Mouse (Mus musculus): ENCODE measurements at regions not wholly inside any gene's neighbourhood (a gene's known extent, or its start where the extent isn't known, plus 50 kb on each side); places are given as distances from the start of the nearest gene placed in this dataset.

DNA sequence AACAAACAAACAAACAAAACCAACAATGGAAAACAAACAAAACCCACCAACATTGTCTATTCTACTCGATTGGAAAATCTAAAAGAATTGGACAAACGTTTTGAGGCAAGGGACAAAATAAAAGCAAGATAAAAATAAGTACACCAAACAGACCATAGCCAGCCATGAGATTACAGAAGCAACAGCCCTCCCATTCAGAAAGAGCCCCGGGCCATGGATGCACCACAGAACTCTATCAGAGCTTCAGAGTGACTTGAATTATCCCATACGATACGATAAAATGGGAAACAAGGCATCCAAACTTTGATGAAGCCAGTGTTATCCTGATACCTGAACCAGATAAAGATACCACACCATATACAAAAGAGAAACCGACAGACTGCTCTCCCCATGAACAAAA, 68.7 kb downstream of the Npepl1 start:
- no peaks in the 10 kb centered on the region for H3K27me3 ChIP-seq (ENCODE audit: control insufficient read depth, insufficient read depth, low read length)
- no peak for DNase-seq
- H3K27ac ChIP-seq (ENCODE audit: insufficient read depth, low read length), result no peak overlapping the region
- H3K4me3 ChIP-seq (replicated peaks; ENCODE audit: insufficient read depth, low read depth, low read length), result no peak overlapping the region
- no peaks in the 10 kb centered on the region for H3K4me1 ChIP-seq (ENCODE audit: control insufficient read depth, insufficient read depth, low read length)
- TF ChIP-seq CTCF (IDR thresholded peaks at IDR 0.05; ENCODE audit: borderline replicate concordance, insufficient read depth, low read depth, low read length) (no peak), POLR2A (IDR thresholded peaks at IDR 0.05; ENCODE audit: borderline replicate concordance, insufficient read depth, low read length) (no peak)
- 83% methylated on average over 6 of the region's 6 CpGs for WGBS

DNA sequence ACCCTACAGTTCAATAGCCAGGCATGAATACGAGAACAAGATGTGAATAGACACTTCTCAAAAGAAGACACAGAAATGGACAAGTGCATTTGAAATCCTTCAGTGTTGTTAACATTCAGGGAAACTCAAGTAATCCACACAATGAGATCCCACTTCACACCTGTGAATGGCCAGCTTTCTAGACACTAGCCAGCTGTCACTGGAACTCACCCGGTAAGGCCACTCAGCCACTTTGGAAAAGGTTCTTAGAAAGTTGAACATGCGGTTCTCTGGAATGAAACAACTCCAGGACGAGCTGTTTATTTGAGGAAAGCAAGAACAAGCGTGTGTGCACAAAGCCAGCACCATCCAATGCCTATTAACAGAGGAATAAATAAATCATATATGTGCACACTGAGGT, 74.6 kb downstream of the Npepl1 start:
- no peak overlapping the region for H3K27ac ChIP-seq (ENCODE audit: insufficient read depth, low read length)
- H3K27me3 ChIP-seq (ENCODE audit: control insufficient read depth, insufficient read depth, low read length), result no peaks in the 10 kb centered on the region
- no peak for DNase-seq
- TF ChIP-seq POLR2A (IDR thresholded peaks at IDR 0.05; ENCODE audit: borderline replicate concordance, insufficient read depth, low read length) (no peak), CTCF (IDR thresholded peaks at IDR 0.05; ENCODE audit: borderline replicate concordance, insufficient read depth, low read depth, low read length) (no peak)
- WGBS, result 79% methylated on average over 5 of the region's 5 CpGs
- H3K4me3 ChIP-seq (replicated peaks; ENCODE audit: insufficient read depth, low read depth, low read length), result no peak overlapping the region
- H3K4me1 ChIP-seq (ENCODE audit: control insufficient read depth, insufficient read depth, low read length), result no peaks in the 10 kb centered on the region

DNA sequence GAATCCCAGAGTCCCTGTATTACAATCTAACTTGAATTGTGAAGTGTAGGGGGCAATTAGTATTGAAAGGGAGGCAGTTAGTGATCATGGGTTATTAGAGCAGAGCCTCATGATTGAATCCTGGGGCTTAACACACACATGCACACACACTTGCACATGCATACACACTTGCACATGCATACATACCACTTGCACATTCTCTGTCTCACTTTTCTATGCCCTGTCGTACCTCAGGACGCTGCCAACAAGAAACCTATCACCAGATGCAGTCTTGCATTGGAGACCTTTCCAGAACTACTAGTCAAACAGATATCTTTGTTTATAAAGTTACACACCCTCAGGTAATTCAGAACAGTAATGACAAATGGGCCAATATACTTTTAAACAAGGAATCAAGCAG, 80.9 kb downstream of the Npepl1 start:
- Histone ChIP-seq H3K4me3 (replicated peaks; ENCODE audit: insufficient read depth, low read depth, low read length) (no peak overlapping the region), H3K27me3 (ENCODE audit: control insufficient read depth, insufficient read depth, low read length) (no peaks in the 10 kb centered on the region; the same call in 1 of the 2 replicates), H3K27ac (ENCODE audit: insufficient read depth, low read length) (no peak overlapping the region), H3K4me1 (ENCODE audit: control insufficient read depth, insufficient read depth, low read length) (no peaks in the 10 kb centered on the region)
- no peak for DNase-seq
- 94% methylated on average over 2 of the region's 2 CpGs for WGBS
- TF ChIP-seq CTCF (IDR thresholded peaks at IDR 0.05; ENCODE audit: borderline replicate concordance, insufficient read depth, low read depth, low read length) (no peak), POLR2A (IDR thresholded peaks at IDR 0.05; ENCODE audit: borderline replicate concordance, insufficient read depth, low read length) (no peak)

DNA sequence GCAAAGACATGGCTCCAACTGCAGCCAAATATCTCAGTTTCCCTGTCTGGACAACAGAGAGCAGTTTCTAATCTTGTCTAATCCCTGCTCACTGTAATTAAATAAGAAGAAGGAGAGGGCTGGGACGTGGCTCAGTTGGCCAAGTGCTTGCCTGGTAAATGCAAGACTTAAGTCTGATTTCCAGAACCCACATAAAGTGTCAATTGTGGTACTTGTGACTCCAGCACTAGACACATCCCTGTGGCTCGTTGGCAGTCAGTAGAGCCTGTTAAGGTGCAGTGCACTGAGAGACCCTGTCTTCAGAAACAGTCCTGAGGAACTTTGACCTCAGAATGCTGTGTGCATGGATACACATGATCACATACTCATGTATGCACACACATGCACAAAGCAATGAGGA, 81.4 kb downstream of the Npepl1 start:
- Histone ChIP-seq H3K4me3 (replicated peaks; ENCODE audit: insufficient read depth, low read depth, low read length) (no peak overlapping the region), H3K27ac (ENCODE audit: insufficient read depth, low read length) (no peak overlapping the region), H3K27me3 (ENCODE audit: control insufficient read depth, insufficient read depth, low read length) (no peaks in the 10 kb centered on the region; the same call in 1 of the 2 replicates), H3K4me1 (ENCODE audit: control insufficient read depth, insufficient read depth, low read length) (no peaks in the 10 kb centered on the region)
- 56% methylated on average over 2 of the region's 2 CpGs for WGBS
- no peak for TF ChIP-seq CTCF (IDR thresholded peaks at IDR 0.05; ENCODE audit: borderline replicate concordance, insufficient read depth, low read depth, low read length)
- DNase-seq, result no peak

DNA sequence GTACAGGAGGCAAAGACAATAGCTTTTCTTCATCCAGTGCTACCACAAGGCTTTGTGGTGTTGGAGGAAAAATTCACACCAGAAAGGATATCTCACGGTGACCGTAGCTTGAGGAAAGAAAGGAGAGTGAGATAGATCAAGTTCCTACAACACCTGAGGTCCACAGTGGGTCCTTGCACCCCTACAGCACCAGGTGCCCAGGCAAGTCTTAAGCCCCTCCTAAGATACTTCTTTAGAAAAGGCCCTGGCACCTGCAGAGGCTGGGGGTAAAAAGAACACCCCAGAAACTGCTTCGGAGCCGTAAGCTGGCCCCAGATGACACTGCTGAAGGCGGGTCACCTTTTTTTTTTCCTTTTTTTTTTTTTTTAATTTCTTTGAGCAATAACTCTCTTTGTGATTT, 81.9 kb downstream of the Npepl1 start:
- 97% methylated on average over 5 of the region's 5 CpGs for WGBS
- Histone ChIP-seq H3K4me1 (ENCODE audit: control insufficient read depth, insufficient read depth, low read length) (no peaks in the 10 kb centered on the region), H3K27me3 (ENCODE audit: control insufficient read depth, insufficient read depth, low read length) (no peaks in the 10 kb centered on the region; the same call in 1 of the 2 replicates), H3K27ac (ENCODE audit: insufficient read depth, low read length) (no peak overlapping the region), H3K4me3 (replicated peaks; ENCODE audit: insufficient read depth, low read depth, low read length) (no peak overlapping the region)
- no peak for DNase-seq
- no peak for TF ChIP-seq POLR2A (IDR thresholded peaks at IDR 0.05; ENCODE audit: borderline replicate concordance, insufficient read depth, low read length)
- no peak for TF ChIP-seq CTCF (IDR thresholded peaks at IDR 0.05; ENCODE audit: borderline replicate concordance, insufficient read depth, low read depth, low read length)

DNA sequence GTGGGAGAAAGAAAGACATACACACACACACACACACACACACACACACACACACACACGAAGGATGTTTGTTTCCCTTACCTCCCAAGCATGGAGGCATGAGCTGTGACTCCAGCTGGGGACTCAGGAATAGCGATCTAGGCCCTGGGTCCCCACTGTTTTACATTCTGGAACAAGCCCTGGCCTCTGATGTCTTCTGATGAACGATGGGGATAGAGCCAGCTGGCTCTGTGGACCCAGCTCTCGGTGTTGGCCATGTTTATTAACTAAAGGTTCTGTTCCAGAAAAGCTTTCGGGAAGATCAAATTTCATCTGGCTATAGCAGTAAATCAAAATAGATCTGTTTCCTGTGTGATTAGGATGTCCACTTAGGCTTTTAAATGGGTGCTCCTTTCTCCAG, 83.4 kb downstream of the Npepl1 start:
- Histone ChIP-seq H3K27ac (ENCODE audit: insufficient read depth, low read length) (no peak overlapping the region), H3K4me3 (replicated peaks; ENCODE audit: insufficient read depth, low read depth, low read length) (no peak overlapping the region), H3K27me3 (ENCODE audit: control insufficient read depth, insufficient read depth, low read length) (no peaks in the 10 kb centered on the region; the same call in 1 of the 2 replicates), H3K4me1 (ENCODE audit: control insufficient read depth, insufficient read depth, low read length) (0 out of 2 replicates have a peak, but pooled peaks cover 4% of the 10 kb centered on the region)
- DNase-seq, result peak in 1 of 2 experiments; percentile 4
- WGBS, result 18% methylated on average over 5 of the region's 5 CpGs
- no peak for TF ChIP-seq POLR2A (IDR thresholded peaks at IDR 0.05; ENCODE audit: borderline replicate concordance, insufficient read depth, low read length)
- no peak for TF ChIP-seq CTCF (IDR thresholded peaks at IDR 0.05; ENCODE audit: borderline replicate concordance, insufficient read depth, low read depth, low read length)

DNA sequence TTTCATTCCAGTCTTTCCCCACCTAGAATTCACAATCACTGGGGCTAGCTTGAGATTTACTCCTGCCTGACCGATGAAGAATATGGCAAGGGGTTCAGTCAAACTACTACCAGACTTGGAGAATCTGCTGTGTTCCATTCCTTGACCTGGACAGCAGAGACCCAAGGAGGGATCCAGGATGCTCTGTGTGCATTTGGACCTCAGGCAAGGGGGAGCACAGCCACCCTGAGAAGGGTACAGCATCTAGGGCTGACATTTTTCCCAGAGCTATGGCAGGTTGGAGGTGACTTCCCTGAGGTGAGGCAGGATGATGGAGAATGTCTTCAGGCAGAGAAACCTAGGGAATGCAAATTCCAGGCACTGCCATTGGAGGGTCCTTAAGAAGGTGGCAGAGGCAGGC, 85.5 kb downstream of the Npepl1 start:
- H3K27me3 ChIP-seq (ENCODE audit: control insufficient read depth, insufficient read depth, low read length), result no peaks in the 10 kb centered on the region; the same call in 1 of the 2 replicates
- TF ChIP-seq POLR2A (IDR thresholded peaks at IDR 0.05; ENCODE audit: borderline replicate concordance, insufficient read depth, low read length) (no peak), CTCF (IDR thresholded peaks at IDR 0.05; ENCODE audit: borderline replicate concordance, insufficient read depth, low read depth, low read length) (no peak)
- peaks cover 8% of the 10 kb centered on the region; the same call in 1 of the 2 replicates for H3K4me1 ChIP-seq (ENCODE audit: control insufficient read depth, insufficient read depth, low read length)
- WGBS, result 100% methylated on average over 1 of the region's 1 CpGs
- no peak overlapping the region for H3K27ac ChIP-seq (ENCODE audit: insufficient read depth, low read length)
- no peak overlapping the region for H3K4me3 ChIP-seq (replicated peaks; ENCODE audit: insufficient read depth, low read depth, low read length)
- DNase-seq, result no peak

DNA sequence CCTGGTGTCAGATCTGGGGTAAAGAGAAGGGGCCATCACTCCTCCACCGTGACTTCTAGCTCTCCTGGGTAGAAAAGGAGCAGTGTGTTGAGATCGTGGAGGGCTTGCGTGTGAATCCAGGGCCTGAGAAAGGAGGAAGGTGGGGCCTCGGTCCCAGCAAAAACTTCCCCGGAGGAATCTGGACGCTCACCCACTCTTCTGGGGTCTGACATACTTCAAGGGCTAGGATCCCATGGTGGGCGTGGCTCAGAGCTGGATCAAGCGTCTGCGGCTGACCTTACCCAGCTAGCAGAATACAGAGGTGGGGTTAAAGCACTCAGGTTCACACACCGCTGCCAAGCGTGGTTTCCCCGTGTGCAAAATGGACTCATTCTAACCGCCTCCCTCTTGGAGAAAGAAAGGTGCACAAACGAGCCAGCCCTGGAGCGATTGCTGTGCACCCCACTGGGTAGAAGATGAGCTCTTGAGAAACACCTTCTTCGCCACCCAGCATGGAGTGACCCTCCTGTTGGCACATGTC, 86.6 kb downstream of the Npepl1 start:
- WGBS, result 81% methylated on average over 16 of the region's 16 CpGs
- H3K4me1 ChIP-seq (ENCODE audit: control insufficient read depth, insufficient read depth, low read length), result peaks cover 8% of the 10 kb centered on the region; the same call in 1 of the 2 replicates
- TF ChIP-seq POLR2A (IDR thresholded peaks at IDR 0.05; ENCODE audit: borderline replicate concordance, insufficient read depth, low read length), result no peak
- no peak for TF ChIP-seq CTCF (IDR thresholded peaks at IDR 0.05; ENCODE audit: borderline replicate concordance, insufficient read depth, low read depth, low read length)
- H3K27ac ChIP-seq (ENCODE audit: insufficient read depth, low read length), result no peak overlapping the region
- DNase-seq, result no peak
- H3K4me3 ChIP-seq (replicated peaks; ENCODE audit: insufficient read depth, low read depth, low read length), result no peak overlapping the region
- H3K27me3 ChIP-seq (ENCODE audit: control insufficient read depth, insufficient read depth, low read length), result no peaks in the 10 kb centered on the region
